Mouse (Mus musculus) embryonic fibroblast, embryonic 13.5 days (primary cell): ENCODE results near the gene Nrxn1.
"Not testable (repeated sequence)": the region's sequence is repeated elsewhere in the genome, so short reads cannot be mapped to it uniquely, and the experiment has no call there.

Source experiments
- CTCF ChIP-seq: IDR thresholded peaks from 2 replicates; pipeline ENCODE4 v1.5.1; 2011; ENCODE audit warnings: mild to moderate bottlenecking, control low read depth, low read length, moderate library complexity, borderline replicate concordance; ENCODE audit not compliant: insufficient read depth
- POLR2A ChIP-seq: IDR thresholded peaks from 2 replicates; pipeline ENCODE4 v1.6.1; 2011; ENCODE audit warnings: low read depth, mild to moderate bottlenecking, control low read depth, low read length, moderate library complexity

DNA sequence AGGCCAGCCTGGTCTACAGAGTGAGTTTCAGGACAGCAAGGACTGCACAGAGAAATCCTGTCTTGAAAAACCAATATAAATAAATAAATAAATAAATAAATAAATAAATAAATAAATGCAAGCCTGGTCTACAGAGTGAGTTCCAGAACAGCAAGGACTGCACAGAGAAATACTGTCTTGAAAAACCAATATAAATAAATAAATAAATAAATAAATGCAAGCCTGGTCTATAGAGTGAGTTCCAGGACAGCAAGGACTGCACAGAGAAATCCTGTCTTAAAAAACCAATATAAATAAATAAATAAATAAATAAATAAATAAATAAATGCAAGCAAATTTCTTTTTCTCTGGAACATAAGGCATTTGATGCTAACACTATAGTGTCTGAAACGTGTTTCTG, 857.2 kb downstream of the Nrxn1 start:
- TF ChIP-seq POLR2A, CTCF: not testable (repeated sequence)
